Mouse (Mus musculus): Measurements from ENCODE around the gene Cdkn1c. TPM values are rescaled to one million over a fixed set of nuclear protein-coding genes. Genes with fewer than 3 reads are reported as not detected.

The Cdkn1c gene
- polyA plus RNA-seq, 1 experiment: 12.2 TPM

- no peak overlapping the region for H3K4me3 ChIP-seq (ENCODE audit: insufficient read depth, low read depth, low read length)
- H3K4me1 ChIP-seq (ENCODE audit: control insufficient read depth, insufficient read depth, insufficient read length, low read length): no peaks in the 10 kb centered on the region
- H3K27ac ChIP-seq (replicated peaks; ENCODE audit: low read depth, low read length): no peak overlapping the region
These were observed 21.7 kb upstream of the Cdkn1c start for GRCm38 (mm10) chr7:143482541-143482940.

DNA sequence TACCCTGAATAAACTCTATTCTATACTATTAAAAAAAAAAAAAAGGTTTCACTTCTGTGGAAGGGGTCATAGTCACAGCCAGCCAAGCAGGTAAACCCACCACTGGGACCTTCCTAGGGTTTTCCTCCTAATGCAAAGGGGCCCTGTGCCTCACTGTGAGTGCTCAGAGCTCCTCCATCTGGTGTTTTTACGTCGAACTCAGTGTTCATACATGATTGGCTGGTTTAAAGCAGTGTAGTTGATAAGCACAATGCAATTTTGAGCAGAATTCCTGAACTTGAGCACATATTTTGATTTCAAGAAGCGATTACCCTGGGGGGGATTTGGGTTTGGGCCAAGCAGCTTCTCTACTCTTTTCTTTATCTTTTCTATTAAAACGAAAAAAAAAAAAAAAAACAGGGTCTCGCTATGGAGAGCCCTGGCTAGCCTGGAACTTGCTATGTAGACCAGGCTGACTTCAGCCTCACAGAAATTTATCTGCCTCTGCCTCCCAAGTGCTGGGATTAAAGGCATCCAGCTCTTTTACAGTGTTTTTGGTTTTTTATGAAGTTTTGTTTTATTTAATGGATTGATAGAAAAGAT is 21.0 kb upstream of the Cdkn1c start:
- H3K4me3 ChIP-seq (ENCODE audit: insufficient read depth, low read depth, low read length): no peak overlapping the region
- no peaks in the 10 kb centered on the region for H3K4me1 ChIP-seq (ENCODE audit: control insufficient read depth, insufficient read depth, insufficient read length, low read length)
- H3K27ac ChIP-seq (replicated peaks; ENCODE audit: low read depth, low read length): no peak overlapping the region

GRCm38 (mm10) chr7:143480498-143480897 is 19.6 kb upstream of the Cdkn1c start:
- no peak overlapping the region for H3K27ac ChIP-seq (replicated peaks; ENCODE audit: low read depth, low read length)
- no peaks in the 10 kb centered on the region for H3K4me1 ChIP-seq (ENCODE audit: control insufficient read depth, insufficient read depth, insufficient read length, low read length)
- no peak overlapping the region for H3K4me3 ChIP-seq (ENCODE audit: insufficient read depth, low read depth, low read length)

GRCm38 (mm10) chr7:143477800-143478199 is 16.9 kb upstream of the Cdkn1c start:
- Histone ChIP-seq H3K4me3 (ENCODE audit: insufficient read depth, low read depth, low read length) (no peak overlapping the region), H3K27ac (replicated peaks; ENCODE audit: low read depth, low read length) (no peak overlapping the region)

GRCm38 (mm10) chr7:143476702-143477335 is 16.0 kb upstream of the Cdkn1c start:
- Histone ChIP-seq H3K4me3 (ENCODE audit: insufficient read depth, low read depth, low read length) (no peak overlapping the region), H3K4me1 (ENCODE audit: control insufficient read depth, insufficient read depth, insufficient read length, low read length) (no peaks in the 10 kb centered on the region), H3K27ac (replicated peaks; ENCODE audit: low read depth, low read length) (no peak overlapping the region)

More at GRCm38 (mm10) chr7:143477800-143478199, 16.9 kb upstream of the Cdkn1c start:
- H3K4me1 ChIP-seq (ENCODE audit: control insufficient read depth, insufficient read depth, insufficient read length, low read length): no peaks in the 10 kb centered on the region

GRCm38 (mm10) chr7:143475876-143476275 is 15.0 kb upstream of the Cdkn1c start:
- Histone ChIP-seq H3K4me1 (ENCODE audit: control insufficient read depth, insufficient read depth, insufficient read length, low read length) (no peaks in the 10 kb centered on the region), H3K4me3 (ENCODE audit: insufficient read depth, low read depth, low read length) (no peak overlapping the region), H3K27ac (replicated peaks; ENCODE audit: low read depth, low read length) (no peak overlapping the region)

- Histone ChIP-seq H3K4me1 (ENCODE audit: control insufficient read depth, insufficient read depth, insufficient read length, low read length) (no peaks in the 10 kb centered on the region), H3K4me3 (ENCODE audit: insufficient read depth, low read depth, low read length) (no peak overlapping the region), H3K27ac (replicated peaks; ENCODE audit: low read depth, low read length) (no peak overlapping the region)
These were observed 14.0 kb upstream of the Cdkn1c start for GRCm38 (mm10) chr7:143474811-143475210.

- no peak within 1 kb of the TSS for H3K27ac ChIP-seq (replicated peaks; ENCODE audit: low read depth, low read length)
- peak within 1 kb of the TSS; percentile 35; the same call in 1 of the 2 replicates for H3K4me3 ChIP-seq (ENCODE audit: insufficient read depth, low read depth, low read length)
These were observed 12.7 kb upstream of the Cdkn1c start, which contains the start of gene Slc22a18 for GRCm38 (mm10) chr7:143473347-143474101. Gene Slc22a18, plus strand, starts transcription at chr7:143473736.

GRCm38 (mm10) chr7:143469946-143470345 is 9.1 kb upstream of the Cdkn1c start:
- H3K4me1 ChIP-seq (ENCODE audit: control insufficient read depth, insufficient read depth, insufficient read length, low read length): no peaks in the 10 kb centered on the region
- H3K4me3 ChIP-seq (ENCODE audit: insufficient read depth, low read depth, low read length): no peak overlapping the region
- H3K27ac ChIP-seq (replicated peaks; ENCODE audit: low read depth, low read length): no peak overlapping the region

More at GRCm38 (mm10) chr7:143473347-143474101, 12.7 kb upstream of the Cdkn1c start, which contains the start of gene Slc22a18:
- H3K4me1 ChIP-seq (ENCODE audit: control insufficient read depth, insufficient read depth, insufficient read length, low read length): no peaks in the 10 kb centered on the region

DNA sequence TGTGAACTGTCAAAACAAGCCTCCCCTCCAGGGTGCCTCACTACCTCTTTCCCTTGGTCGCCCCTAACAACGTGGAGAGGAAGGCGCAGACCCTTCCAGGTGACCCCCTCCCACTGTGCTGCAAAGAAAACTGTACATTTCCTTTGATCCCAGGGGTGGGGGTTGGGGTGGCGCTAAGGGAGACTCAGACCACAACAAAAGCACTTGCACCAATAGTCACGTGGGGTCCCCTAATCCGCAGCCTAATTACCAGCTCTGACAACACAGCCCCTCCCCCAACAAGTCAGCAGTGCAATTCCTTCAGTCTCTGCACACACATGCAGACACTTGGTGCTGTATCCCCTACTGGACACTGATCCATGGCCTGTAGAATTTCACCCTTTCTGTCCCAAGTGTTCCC is 6.9 kb upstream of the Cdkn1c start:
- no peak overlapping the region for H3K27ac ChIP-seq (replicated peaks; ENCODE audit: low read depth, low read length)
- no peak overlapping the region for H3K4me3 ChIP-seq (ENCODE audit: insufficient read depth, low read depth, low read length)
- no peaks in the 10 kb centered on the region for H3K4me1 ChIP-seq (ENCODE audit: control insufficient read depth, insufficient read depth, insufficient read length, low read length)

GRCm38 (mm10) chr7:143466099-143466677 is 5.3 kb upstream of the Cdkn1c start:
- Histone ChIP-seq H3K27ac (replicated peaks; ENCODE audit: low read depth, low read length) (no peak overlapping the region), H3K4me3 (ENCODE audit: insufficient read depth, low read depth, low read length) (no peak overlapping the region), H3K4me1 (ENCODE audit: control insufficient read depth, insufficient read depth, insufficient read length, low read length) (no peaks in the 10 kb centered on the region)

DNA sequence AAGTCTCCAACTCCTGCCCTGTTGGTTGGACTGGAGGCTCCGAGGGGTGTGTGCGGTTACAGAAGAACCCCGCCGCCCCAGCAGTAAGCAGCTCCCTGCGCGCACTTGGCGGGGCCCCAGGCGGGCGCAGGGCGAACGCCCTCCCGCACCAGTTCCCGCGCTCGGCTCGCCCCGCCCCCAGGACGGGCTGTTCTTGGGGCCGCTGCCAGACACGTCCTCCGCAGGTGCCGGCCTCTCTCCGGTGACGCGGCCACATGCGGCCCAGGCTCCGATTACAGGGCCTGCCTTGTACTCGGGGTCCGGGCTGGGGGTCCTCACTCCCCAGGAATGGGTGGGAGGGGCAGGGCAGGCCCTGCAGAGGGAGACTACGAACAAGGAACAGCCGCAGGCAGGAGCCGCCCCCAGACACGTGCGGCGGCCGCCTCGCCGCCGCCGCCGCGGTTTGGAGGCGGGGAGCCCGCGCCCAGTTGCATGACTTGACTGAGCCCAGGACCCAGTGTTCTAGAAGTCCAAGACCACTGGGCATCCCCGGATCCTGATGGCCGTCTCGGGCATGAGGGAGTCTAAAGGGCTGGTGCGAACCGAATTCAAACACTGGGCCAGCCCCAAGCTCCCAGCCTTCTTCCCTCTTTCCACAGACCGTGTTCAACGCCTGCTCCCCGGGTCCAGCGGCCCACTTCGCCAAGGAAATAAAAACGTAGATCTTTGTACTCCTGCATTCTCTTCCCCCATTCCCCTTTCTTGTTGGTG is 4.1 kb upstream of the Cdkn1c start:
- no peaks in the 10 kb centered on the region for H3K4me1 ChIP-seq (ENCODE audit: control insufficient read depth, insufficient read depth, insufficient read length, low read length)
- H3K27ac ChIP-seq (replicated peaks; ENCODE audit: low read depth, low read length): no peak overlapping the region
- peak overlapping the region; percentile 32; the same call in 1 of the 2 replicates for H3K4me3 ChIP-seq (ENCODE audit: insufficient read depth, low read depth, low read length)

DNA sequence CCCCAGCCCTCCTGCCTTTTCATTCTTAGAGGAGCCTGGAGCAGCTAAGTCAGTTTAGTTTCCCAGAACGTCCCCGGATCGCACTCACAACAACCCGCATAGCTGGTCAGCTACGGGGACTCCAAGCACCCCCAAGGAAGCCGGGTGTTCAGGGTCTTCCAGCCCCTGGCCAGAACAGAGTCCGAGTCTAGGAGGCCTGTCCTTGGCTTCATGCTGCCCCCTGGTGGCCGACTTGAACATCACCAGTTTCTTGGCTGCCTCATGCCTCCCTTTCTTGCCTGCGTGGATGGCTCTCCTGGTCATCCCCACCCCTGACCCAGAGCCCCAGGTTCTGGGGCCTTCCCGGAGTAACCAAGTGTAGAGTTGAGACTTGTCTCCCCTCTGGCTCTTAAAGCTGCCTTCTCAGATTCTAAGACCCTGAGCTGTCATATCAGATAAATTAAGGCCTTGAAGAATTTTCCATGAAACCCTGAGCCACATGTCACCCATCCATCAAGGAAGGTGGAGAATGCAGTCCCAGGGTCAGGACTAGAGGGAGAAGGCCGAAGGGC is 3.1 kb upstream of the Cdkn1c start:
- no peak overlapping the region for H3K4me3 ChIP-seq (ENCODE audit: insufficient read depth, low read depth, low read length)
- H3K27ac ChIP-seq (replicated peaks; ENCODE audit: low read depth, low read length): no peak overlapping the region
- no peaks in the 10 kb centered on the region for H3K4me1 ChIP-seq (ENCODE audit: control insufficient read depth, insufficient read depth, insufficient read length, low read length)

DNA sequence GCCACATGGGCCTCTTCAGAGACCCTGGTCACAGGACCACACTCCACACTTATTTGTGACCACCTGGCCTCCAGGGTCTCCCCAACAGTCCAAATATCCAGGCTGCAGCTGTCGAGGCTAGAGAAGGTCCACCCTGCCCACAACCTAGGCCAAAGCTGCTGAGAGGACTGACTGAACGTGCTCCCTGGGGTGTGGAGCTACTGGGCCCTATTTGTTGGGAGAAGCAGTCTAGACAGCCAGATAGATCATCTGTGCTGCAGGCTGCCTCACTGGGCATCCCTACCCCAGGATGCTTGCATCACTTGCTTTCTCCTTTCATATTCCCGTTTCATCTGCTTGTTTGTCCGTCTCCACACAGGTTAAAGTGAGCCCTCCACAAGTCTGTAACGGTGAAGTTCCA is 1.7 kb upstream of the Cdkn1c start:
- H3K4me3 ChIP-seq (ENCODE audit: insufficient read depth, low read depth, low read length): no peak overlapping the region
- no peak overlapping the region for H3K27ac ChIP-seq (replicated peaks; ENCODE audit: low read depth, low read length)
- no peaks in the 10 kb centered on the region for H3K4me1 ChIP-seq (ENCODE audit: control insufficient read depth, insufficient read depth, insufficient read length, low read length)

Data from brown adipose tissue, adult 24 weeks (tissue).